Mouse (Mus musculus) thymus, adult 2 months (tissue): ENCODE results near the gene Lrch3. TPM values are rescaled to one million over a fixed set of nuclear protein-coding genes. Genes with fewer than 3 reads are reported as not detected.

Experiments
- DNase-seq: peaks from one replicate; pipeline ENCODE4 v3.0.0; 2021
- H3K27ac ChIP-seq: fragments of 200-500 bp; 2 replicates; pipeline ENCODE4 v1.5.1; 2012; ENCODE audit warnings: low read length, control low read depth; ENCODE audit not compliant: control insufficient read depth, insufficient read depth
- H3K27me3 ChIP-seq: fragments of 200-500 bp; 2 replicates; pipeline ENCODE4 v1.6.1; 2012; ENCODE audit warnings: mild to moderate bottlenecking, low read length, moderate library complexity, mixed read lengths; ENCODE audit not compliant: control insufficient read depth, insufficient read depth
- H3K36me3 ChIP-seq: fragments of 200-500 bp; 2 replicates; pipeline ENCODE4 v1.6.1; 2012; ENCODE audit warnings: mild to moderate bottlenecking, low read length, moderate library complexity; ENCODE audit not compliant: control insufficient read depth, insufficient read depth
- H3K4me1 ChIP-seq: fragments of 200-500 bp; replicated peaks from 2 replicates; pipeline ENCODE4 v1.6.1; 2012; ENCODE audit warnings: low read length; ENCODE audit not compliant: control insufficient read depth, insufficient read depth
- H3K4me3 ChIP-seq: fragments of 200-500 bp; 2 replicates; pipeline ENCODE4 v1.5.1; 2012; ENCODE audit warnings: mild to moderate bottlenecking, low read length, control low read depth, moderate library complexity; ENCODE audit not compliant: control insufficient read depth, insufficient read depth
- CTCF ChIP-seq: fragments of 200-500 bp; IDR thresholded peaks from 2 replicates; pipeline ENCODE4 v1.5.1; 2012; ENCODE audit warnings: mild to moderate bottlenecking, control low read depth, low read length, moderate library complexity, borderline replicate concordance; ENCODE audit not compliant: control insufficient read depth, poor library complexity, insufficient read depth; ENCODE audit errors: extremely low read depth
- POLR2A ChIP-seq: fragments of 200-500 bp; IDR thresholded peaks from 2 replicates; pipeline ENCODE4 v1.6.1; 2012; ENCODE audit warnings: mild to moderate bottlenecking, low read length, control low read depth, moderate library complexity; ENCODE audit not compliant: control insufficient read depth, poor library complexity, insufficient read depth; ENCODE audit errors: extremely low read depth
- WGBS: fragments of 180-500 bp; shearing (Covaris S2); methylation state at CpG from one replicate; pipeline ENCODE4 v1.1.7; 2018; 5-methylcytosine and 5-hydroxymethylcytosine counted together
- polyA plus RNA-seq: library from polyadenylated mRNA; depleted of rRNA; stranded (reverse); fragments of >200 nt; gene quantifications from 2 replicates; pipeline ENCODE4 v1.2.3, GENCODE M21; 2012

Lrch3 gene
- polyA plus RNA-seq, 1 experiment: 43.2 TPM

DNA sequence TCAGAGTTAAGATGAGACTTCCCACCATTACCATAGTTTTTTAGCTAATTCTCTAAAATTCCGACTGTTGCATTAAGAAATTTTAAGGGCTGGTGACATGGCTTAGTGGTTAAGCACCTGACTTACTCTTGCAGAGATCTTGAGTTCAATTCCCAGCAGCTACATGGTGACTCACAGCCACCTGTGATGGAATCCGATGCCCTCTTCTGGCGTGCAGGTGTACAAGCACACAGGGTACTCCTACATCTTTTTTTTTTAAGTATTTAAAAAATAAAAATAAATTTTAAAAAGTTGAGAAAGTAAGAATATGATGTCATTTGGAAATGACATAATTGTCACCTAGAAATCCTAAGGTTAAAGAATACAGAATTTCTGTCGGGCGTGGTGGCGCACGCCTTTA is 25.9 kb upstream of the Lrch3 start:
- peaks cover 14% of the 10 kb centered on the region for H3K36me3 ChIP-seq
- H3K4me1 ChIP-seq: no peaks in the 10 kb centered on the region
- no peak overlapping the region for H3K4me3 ChIP-seq
- H3K27me3 ChIP-seq: no peaks in the 10 kb centered on the region
- no peak for DNase-seq
- TF ChIP-seq CTCF (no peak), POLR2A (no peak)
- 92% methylated on average over 7 of the region's 7 CpGs for WGBS
- H3K27ac ChIP-seq: no peak overlapping the region

DNA sequence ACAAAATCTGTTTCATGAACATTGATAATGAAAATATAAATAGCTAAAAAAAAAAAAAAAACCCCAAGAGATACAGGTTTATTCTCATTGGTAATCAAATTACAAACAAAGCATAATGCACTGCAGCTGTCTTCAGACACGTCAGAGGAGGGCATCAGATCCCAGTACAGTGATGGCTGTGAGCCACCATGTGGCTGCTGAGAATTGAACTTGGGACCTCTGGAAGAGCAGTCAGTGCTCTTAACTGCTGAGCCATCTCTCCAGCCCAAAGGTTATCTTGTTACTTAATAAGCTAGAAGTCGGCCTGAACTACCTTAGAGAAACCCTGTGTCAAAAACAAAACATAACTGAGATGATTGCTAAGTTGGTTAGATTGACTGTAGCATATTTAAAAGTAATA is 24.0 kb upstream of the Lrch3 start:
- H3K4me3 ChIP-seq: no peak overlapping the region
- WGBS: 85% methylated on average over 2 of the region's 2 CpGs
- no peak for DNase-seq
- H3K4me1 ChIP-seq: no peaks in the 10 kb centered on the region
- H3K36me3 ChIP-seq: peaks cover 17% of the 10 kb centered on the region
- no peaks in the 10 kb centered on the region for H3K27me3 ChIP-seq
- H3K27ac ChIP-seq: no peak overlapping the region
- no peak for TF ChIP-seq CTCF
- TF ChIP-seq POLR2A: no peak

DNA sequence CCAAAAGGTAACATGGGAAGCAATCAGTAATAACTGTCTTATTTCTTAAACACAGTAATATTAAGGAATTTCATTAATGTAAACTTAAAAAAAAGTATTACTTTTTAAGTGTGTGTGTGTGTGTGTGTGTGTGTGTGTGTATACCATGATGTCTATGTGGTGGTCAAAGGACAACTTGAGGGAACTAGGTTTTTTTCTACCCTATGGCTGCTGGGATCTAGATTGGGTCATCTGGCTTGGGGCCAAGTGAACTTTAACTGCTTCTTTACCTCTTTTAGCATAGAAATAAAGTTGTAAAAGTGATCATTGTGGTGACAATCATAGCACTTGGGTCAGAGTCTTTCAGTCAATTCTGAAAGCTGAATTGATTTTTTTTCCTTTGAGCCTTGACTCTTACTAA is 17.8 kb upstream of the Lrch3 start:
- peaks cover 9% of the 10 kb centered on the region for H3K36me3 ChIP-seq
- TF ChIP-seq CTCF (no peak), POLR2A (no peak)

DNA sequence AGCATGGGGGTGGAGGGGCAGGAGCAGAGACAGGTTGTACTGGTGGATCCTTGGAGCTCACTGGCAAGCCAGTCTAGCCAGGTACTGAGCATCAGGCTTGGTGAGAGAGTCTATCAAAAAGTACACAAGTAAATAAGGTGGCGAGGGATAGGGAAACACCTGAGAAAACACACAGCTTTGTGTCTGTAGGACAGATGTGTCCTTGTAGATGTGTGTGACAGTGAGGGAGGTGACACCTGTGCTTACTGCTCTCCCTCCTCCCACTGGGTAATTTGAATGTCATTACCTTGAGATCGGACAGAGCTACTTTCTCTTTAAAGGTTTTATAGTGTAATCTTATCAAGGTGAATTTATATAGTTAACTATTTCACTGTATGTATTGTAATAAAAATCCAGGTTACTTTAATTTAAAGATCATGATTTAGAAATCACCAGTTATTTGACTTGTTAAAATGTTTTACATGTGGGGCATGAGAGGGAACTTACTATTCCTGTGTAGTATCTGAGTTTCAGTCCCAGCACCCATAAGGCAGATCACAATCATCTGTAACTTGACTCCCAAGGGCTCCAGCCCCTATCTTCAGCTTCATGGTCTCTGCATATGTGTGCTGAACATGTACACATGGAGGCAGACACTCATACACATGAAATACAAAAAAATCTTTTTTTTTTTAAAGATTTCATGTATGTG is 12.4 kb upstream of the Lrch3 start:
- WGBS: 88% methylated on average over 2 of the region's 2 CpGs
- Histone ChIP-seq H3K36me3 (peaks cover 11% of the 10 kb centered on the region; the same call in 1 of the 2 replicates), H3K4me1 (no peaks in the 10 kb centered on the region), H3K27ac (no peak overlapping the region), H3K27me3 (no peaks in the 10 kb centered on the region), H3K4me3 (no peak overlapping the region)
- TF ChIP-seq CTCF (no peak), POLR2A (no peak)
- no peak for DNase-seq

More for the DNA sequence above, 17.8 kb upstream of the Lrch3 start:
- no peaks in the 10 kb centered on the region for H3K4me1 ChIP-seq
- no peaks in the 10 kb centered on the region for H3K27me3 ChIP-seq
- no peak for DNase-seq
- H3K27ac ChIP-seq: no peak overlapping the region
- H3K4me3 ChIP-seq: no peak overlapping the region

DNA sequence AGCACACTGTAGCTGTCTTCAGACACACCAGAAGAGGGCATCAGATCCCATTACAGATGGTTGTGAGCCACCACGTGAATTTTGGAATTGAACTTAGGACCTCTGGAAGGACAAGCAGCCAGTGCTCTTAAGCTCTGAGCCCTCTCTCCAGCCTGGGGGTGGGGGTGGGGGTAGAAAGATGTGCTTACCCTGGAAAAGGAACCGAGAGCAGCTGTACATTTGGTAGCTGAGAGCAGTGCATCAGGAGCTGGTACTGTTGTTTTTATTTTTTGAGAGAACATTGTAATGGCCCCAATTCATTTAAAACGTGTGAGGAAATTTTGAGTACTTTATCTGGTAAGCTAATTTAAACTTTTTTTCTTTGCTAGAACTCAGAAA is 11.9 kb upstream of the Lrch3 start:
- peaks cover 11% of the 10 kb centered on the region; the same call in 1 of the 2 replicates for H3K36me3 ChIP-seq
- WGBS: 85% methylated on average over 3 of the region's 3 CpGs
- TF ChIP-seq CTCF (no peak), POLR2A (no peak)
- H3K27me3 ChIP-seq: no peaks in the 10 kb centered on the region
- no peak overlapping the region for H3K27ac ChIP-seq
- DNase-seq: no peak
- no peaks in the 10 kb centered on the region for H3K4me1 ChIP-seq
- H3K4me3 ChIP-seq: no peak overlapping the region

DNA sequence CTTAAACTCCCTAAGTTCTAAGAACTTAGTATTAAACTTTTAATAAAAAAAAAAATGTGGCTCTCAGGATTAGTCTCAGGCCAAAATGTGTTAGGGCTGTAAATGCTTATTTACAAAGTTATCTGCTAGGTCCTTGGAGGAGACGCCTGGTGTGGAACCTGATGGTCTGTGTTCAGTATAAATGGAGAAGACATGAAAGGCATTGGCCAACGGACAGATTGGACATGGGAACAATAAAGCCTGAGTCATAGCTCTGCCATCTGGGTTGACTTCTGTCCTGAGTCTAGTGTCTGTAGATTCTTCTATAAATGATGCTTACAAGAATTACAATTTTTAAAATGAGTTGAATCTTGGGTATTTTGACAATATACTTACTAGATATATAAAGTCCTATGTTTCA is 7.7 kb upstream of the Lrch3 start:
- DNase-seq: no peak
- H3K4me1 ChIP-seq: no peaks in the 10 kb centered on the region
- TF ChIP-seq CTCF: no peak
- TF ChIP-seq POLR2A: no peak
- no peaks in the 10 kb centered on the region for H3K27me3 ChIP-seq
- no peak overlapping the region for H3K4me3 ChIP-seq
- WGBS: 95% methylated on average over 2 of the region's 2 CpGs
- peaks cover 11% of the 10 kb centered on the region; the same call in 1 of the 2 replicates for H3K36me3 ChIP-seq
- H3K27ac ChIP-seq: no peak overlapping the region

DNA sequence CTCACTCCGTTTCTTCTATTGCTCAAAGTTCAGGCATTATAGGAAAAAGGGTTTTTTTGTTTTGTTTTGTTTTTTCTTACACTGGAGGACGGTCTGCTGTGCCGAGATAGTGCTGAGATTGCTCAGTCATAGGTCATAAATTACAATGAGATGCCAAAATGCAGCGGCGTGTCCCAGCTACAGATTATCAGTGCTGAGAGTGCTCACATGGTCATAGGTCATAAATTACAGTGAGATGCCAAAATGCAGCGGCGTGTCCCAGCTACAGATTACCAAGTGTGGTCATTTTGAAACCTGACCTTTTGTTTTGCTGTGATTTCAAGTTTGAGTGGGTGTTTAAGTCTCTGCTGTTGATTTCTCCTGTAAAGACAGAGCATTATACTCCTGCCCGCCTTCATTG is 7.2 kb upstream of the Lrch3 start:
- Histone ChIP-seq H3K4me3 (no peak overlapping the region), H3K36me3 (peaks cover 11% of the 10 kb centered on the region; the same call in 1 of the 2 replicates), H3K4me1 (no peaks in the 10 kb centered on the region), H3K27ac (no peak overlapping the region), H3K27me3 (no peaks in the 10 kb centered on the region)
- TF ChIP-seq POLR2A (no peak), CTCF (no peak)
- 94% methylated on average over 8 of the region's 8 CpGs for WGBS
- no peak for DNase-seq
